Mouse (Mus musculus) neural tube, embryonic 12.5 days (tissue): Measurements from ENCODE around the gene Svbp. TPM values are rescaled to one million over a fixed set of nuclear protein-coding genes. Genes with fewer than 3 reads are reported as not detected.

Source experiments
- ATAC-seq: fragments of 200-750 bp; cut with Nextera tagmentation; 2 replicates; pipeline ENCODE4 v1.8.0; 2017; ENCODE audit warnings: low read depth, mild to moderate bottlenecking, moderate TSS enrichment, moderate library complexity; ENCODE audit not compliant: low FRiP score
- H3K27ac ChIP-seq: fragments of 300-500 bp; sonication (generic); 2 replicates; pipeline ENCODE4 v1.5.1; 2016
- H3K27me3 ChIP-seq: fragments of 300-500 bp; sonication (generic); replicated peaks from 2 replicates; pipeline ENCODE4 v1.6.1; 2016; ENCODE audit warnings: mild to moderate bottlenecking
- H3K36me3 ChIP-seq: fragments of 300-500 bp; sonication (generic); 2 replicates; pipeline ENCODE4 v1.6.1; 2016; ENCODE audit warnings: mild to moderate bottlenecking
- H3K4me1 ChIP-seq: fragments of 300-500 bp; sonication (generic); 2 replicates; pipeline ENCODE4 v1.6.1; 2016
- H3K4me2 ChIP-seq: fragments of 300-500 bp; sonication (generic); replicated peaks from 2 replicates; pipeline ENCODE4 v1.6.1; 2016; ENCODE audit warnings: mild to moderate bottlenecking
- H3K4me3 ChIP-seq: fragments of 300-500 bp; sonication (generic); 2 replicates; pipeline ENCODE4 v1.5.1; 2016
- H3K9ac ChIP-seq: fragments of 300-500 bp; sonication (generic); 2 replicates; pipeline ENCODE4 v1.6.1; 2016; ENCODE audit warnings: mild to moderate bottlenecking
- H3K9me3 ChIP-seq: fragments of 300-500 bp; sonication (generic); 2 replicates; pipeline ENCODE4 v1.6.1; 2016; ENCODE audit warnings: mild to moderate bottlenecking
- WGBS: fragments of 180-500 bp; shearing (Covaris S2); methylation state at CpG from one replicate; pipeline ENCODE4 v1.1.7; 2016; 5-methylcytosine and 5-hydroxymethylcytosine counted together
- polyA plus RNA-seq: library from polyadenylated mRNA; unstranded; fragments of >200 nt; fragmentation: Nextera tagmentation; extraction: Ambion mirVana; gene quantifications from 2 replicates; pipeline ENCODE4 v1.2.1, GENCODE M21; 2016

Svbp gene
- polyA plus RNA-seq, 1 experiment from 2014 or later: 185 TPM

DNA sequence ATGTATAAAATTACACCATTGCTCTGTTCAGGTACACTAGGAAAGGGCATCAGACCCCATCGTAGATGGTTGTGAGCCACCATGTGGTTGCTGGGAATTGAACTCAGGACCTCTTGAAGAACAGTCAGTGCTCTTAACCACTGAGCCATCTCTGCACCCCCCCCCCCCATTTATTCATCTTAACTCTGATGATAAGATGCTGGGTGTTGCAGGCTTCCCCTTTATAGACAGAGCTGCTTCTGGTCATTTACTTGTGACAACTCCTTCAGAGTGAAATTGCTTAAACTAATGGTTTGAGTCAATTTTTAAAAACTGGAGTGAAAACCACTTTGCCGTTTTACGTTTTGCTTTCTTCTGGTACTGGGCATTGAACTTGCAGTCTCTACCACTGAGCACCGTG, 2.3 kb upstream of the Svbp start:
- peaks cover 16% of the 10 kb centered on the region for H3K4me1 ChIP-seq
- H3K4me3 ChIP-seq: no peak overlapping the region
- 0 out of 2 replicates have a peak, but pooled peaks cover 2% of the 10 kb centered on the region for H3K27me3 ChIP-seq
- H3K4me2 ChIP-seq: no peak overlapping the region
- no peak overlapping the region for H3K27ac ChIP-seq
- no peak overlapping the region for H3K9ac ChIP-seq
- no peaks in the 10 kb centered on the region for H3K36me3 ChIP-seq
- WGBS: 91% methylated on average over 4 of the region's 4 CpGs
- H3K9me3 ChIP-seq: no peaks in the 10 kb centered on the region
- ATAC-seq: no peak

- Histone ChIP-seq H3K4me2 (peak overlapping the region; percentile 76), H3K36me3 (peaks cover 3% of the 10 kb centered on the region), H3K9me3 (no peaks in the 10 kb centered on the region), H3K9ac (peak overlapping the region; percentile 68), H3K4me3 (peak overlapping the region; percentile 70), H3K4me1 (peaks cover 19% of the 10 kb centered on the region), H3K27me3 (no peaks in the 10 kb centered on the region), H3K27ac (peak overlapping the region; percentile 21)
- WGBS: 7% methylated on average over 18 of the region's 18 CpGs
- ATAC-seq: 0 out of 2 replicates have a peak, but pooled peaks have one; percentile 1
These were observed 645 bp downstream of the Svbp start for GRCm38 (mm10) chr4:119195582-119196320.

DNA sequence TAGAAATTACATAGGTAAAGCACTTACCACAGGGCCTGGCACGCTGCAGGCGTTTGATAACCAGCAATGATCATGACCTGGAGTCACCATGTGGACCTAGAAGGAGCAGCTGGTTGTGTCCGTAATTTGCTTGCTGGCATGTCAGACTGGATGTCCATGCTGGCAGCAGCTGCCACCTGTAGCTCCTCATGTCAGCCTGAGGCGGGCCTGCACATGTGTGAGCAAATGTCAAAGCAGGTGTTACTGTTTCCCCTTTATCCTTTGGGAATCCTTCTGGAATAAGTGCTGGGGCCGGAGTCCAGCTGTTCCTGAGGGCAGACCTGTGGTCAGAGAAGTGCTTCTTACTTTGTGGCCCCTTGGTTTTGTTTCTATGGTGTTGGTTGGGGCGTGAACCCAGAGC, 3.0 kb downstream of the Svbp start:
- H3K4me2 ChIP-seq: no peak overlapping the region; the same call in 1 of the 2 replicates
- no peak overlapping the region for H3K4me3 ChIP-seq
- H3K36me3 ChIP-seq: peaks cover 16% of the 10 kb centered on the region
- ATAC-seq: no peak
- H3K27me3 ChIP-seq: no peaks in the 10 kb centered on the region
- no peaks in the 10 kb centered on the region for H3K9me3 ChIP-seq
- no peak overlapping the region for H3K27ac ChIP-seq
- WGBS: 85% methylated on average over 6 of the region's 6 CpGs
- H3K9ac ChIP-seq: no peak overlapping the region
- peaks cover 19% of the 10 kb centered on the region for H3K4me1 ChIP-seq

- no peaks in the 10 kb centered on the region for H3K27me3 ChIP-seq
- no peak overlapping the region for H3K9ac ChIP-seq
- H3K4me2 ChIP-seq: no peak overlapping the region
- H3K27ac ChIP-seq: no peak overlapping the region
- ATAC-seq: peak; percentile 57
- peaks cover 11% of the 10 kb centered on the region for H3K4me1 ChIP-seq
- 15% methylated on average over 8 of the region's 8 CpGs for WGBS
- H3K36me3 ChIP-seq: peaks cover 16% of the 10 kb centered on the region
- H3K4me3 ChIP-seq: no peak overlapping the region
- H3K9me3 ChIP-seq: no peaks in the 10 kb centered on the region
These were observed 9.6 kb downstream of the Svbp start for GRCm38 (mm10) chr4:119204672-119205071.

DNA sequence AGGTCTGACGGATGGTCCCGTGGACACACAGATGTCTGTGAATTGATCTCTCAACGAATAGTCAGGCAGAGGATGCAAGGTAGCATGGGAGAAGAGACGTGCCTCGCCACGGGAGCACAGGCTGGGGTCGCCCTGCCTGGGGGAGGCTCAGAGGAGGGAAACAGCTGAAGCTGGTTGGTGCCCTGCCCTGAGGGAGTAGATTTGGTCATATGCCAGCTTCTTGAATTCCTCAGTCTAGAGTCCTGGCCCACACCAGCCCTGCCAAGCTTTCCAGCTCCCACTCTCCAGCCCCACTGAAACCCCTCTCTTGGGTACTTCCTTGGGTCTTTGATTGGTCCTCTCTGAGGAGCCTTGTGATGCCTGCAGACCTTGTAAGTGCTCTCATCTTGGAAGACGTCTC, 21.6 kb downstream of the Svbp start:
- no peaks in the 10 kb centered on the region for H3K27me3 ChIP-seq
- no peaks in the 10 kb centered on the region for H3K9me3 ChIP-seq
- no peak overlapping the region for H3K4me2 ChIP-seq
- H3K4me3 ChIP-seq: no peak overlapping the region
- no peak overlapping the region for H3K27ac ChIP-seq
- H3K4me1 ChIP-seq: no peaks in the 10 kb centered on the region
- WGBS: 78% methylated on average over 8 of the region's 8 CpGs
- no peak for ATAC-seq
- H3K36me3 ChIP-seq: no peaks in the 10 kb centered on the region
- no peak overlapping the region for H3K9ac ChIP-seq

GRCm38 (mm10) chr4:119218169-119218568, 23.1 kb downstream of the Svbp start, which contains the start of gene Tmem269:
Gene Tmem269, minus strand, starts transcription at chr4:119218217.
- no peaks in the 10 kb centered on the region for H3K4me1 ChIP-seq
- H3K27me3 ChIP-seq: no peaks in the 10 kb centered on the region
- H3K9ac ChIP-seq: no peak within 1 kb of the TSS
- no peak within 1 kb of the TSS for H3K4me3 ChIP-seq
- H3K27ac ChIP-seq: no peak within 1 kb of the TSS
- no peak for ATAC-seq
- no peaks in the 10 kb centered on the region for H3K9me3 ChIP-seq
- H3K36me3 ChIP-seq: no peaks in the 10 kb centered on the region
- 11% methylated on average over 11 of the region's 11 CpGs for WGBS
- no peak within 1 kb of the TSS for H3K4me2 ChIP-seq

GRCm38 (mm10) chr4:119223696-119224095, 28.6 kb downstream of the Svbp start:
- no peak overlapping the region for H3K27ac ChIP-seq
- no peaks in the 10 kb centered on the region for H3K4me1 ChIP-seq
- H3K9ac ChIP-seq: no peak overlapping the region
- no peak for ATAC-seq
- no peak overlapping the region for H3K4me3 ChIP-seq
- peaks cover 46% of the 10 kb centered on the region for H3K36me3 ChIP-seq
- 93% methylated on average over 1 of the region's 1 CpGs for WGBS
- H3K4me2 ChIP-seq: no peak overlapping the region
- no peaks in the 10 kb centered on the region for H3K9me3 ChIP-seq
- no peaks in the 10 kb centered on the region for H3K27me3 ChIP-seq

GRCm38 (mm10) chr4:119224534-119224933, 29.4 kb downstream of the Svbp start:
- Histone ChIP-seq H3K9ac (no peak overlapping the region), H3K4me3 (no peak overlapping the region), H3K4me2 (no peak overlapping the region), H3K4me1 (no peaks in the 10 kb centered on the region), H3K27ac (no peak overlapping the region), H3K36me3 (peaks cover 46% of the 10 kb centered on the region), H3K27me3 (no peaks in the 10 kb centered on the region), H3K9me3 (no peaks in the 10 kb centered on the region)
- no peak for ATAC-seq
- 96% methylated on average over 3 of the region's 3 CpGs for WGBS

DNA sequence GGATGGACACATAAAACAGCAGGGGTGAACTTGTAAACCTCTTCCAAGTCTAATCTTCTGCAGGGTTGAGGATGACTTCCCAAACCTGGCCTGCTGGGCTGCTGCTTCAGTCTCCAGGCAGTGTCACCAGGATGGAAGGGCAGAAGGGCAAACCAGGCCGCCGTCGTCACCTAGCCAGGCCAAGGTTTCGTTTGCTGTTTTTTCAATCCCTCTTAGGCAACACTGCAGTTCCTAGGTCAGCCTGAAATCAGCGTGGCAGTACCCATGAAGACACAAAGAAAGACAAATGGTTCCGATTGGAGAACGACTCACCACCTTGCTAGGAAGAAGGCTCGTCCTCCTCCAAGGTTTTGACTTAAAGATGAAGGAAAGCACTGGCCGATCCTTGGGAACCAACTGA, 30.6 kb downstream of the Svbp start:
- no peak overlapping the region for H3K4me2 ChIP-seq
- no peak for ATAC-seq
- 90% methylated on average over 9 of the region's 9 CpGs for WGBS
- H3K27me3 ChIP-seq: no peaks in the 10 kb centered on the region
- H3K9ac ChIP-seq: no peak overlapping the region
- peaks cover 46% of the 10 kb centered on the region for H3K36me3 ChIP-seq
- H3K27ac ChIP-seq: no peak overlapping the region
- no peaks in the 10 kb centered on the region for H3K9me3 ChIP-seq
- no peaks in the 10 kb centered on the region for H3K4me1 ChIP-seq
- H3K4me3 ChIP-seq: no peak overlapping the region

DNA sequence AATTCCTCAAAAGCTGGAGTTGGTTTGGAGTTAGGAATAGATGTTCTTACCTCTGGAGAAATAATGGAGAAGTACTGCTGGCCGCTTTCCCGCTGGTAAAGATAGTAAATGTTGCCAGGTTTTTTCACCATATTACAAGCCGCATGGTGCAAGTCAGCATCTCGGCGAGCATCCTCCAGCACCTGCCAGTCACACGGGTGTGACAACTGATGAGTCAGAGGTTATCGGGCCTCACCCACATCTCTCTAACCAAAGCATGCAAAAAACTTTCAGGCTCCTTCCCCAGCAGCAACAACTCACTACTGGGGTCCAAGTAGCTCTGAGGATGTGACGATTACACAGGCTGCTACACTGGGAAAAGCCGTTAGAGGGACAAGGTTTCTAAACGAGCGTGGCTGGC, 31.6 kb downstream of the Svbp start:
- Histone ChIP-seq H3K9ac (no peak overlapping the region), H3K4me2 (no peak overlapping the region), H3K9me3 (no peaks in the 10 kb centered on the region), H3K4me3 (no peak overlapping the region), H3K36me3 (peaks cover 46% of the 10 kb centered on the region), H3K27me3 (no peaks in the 10 kb centered on the region), H3K4me1 (peaks cover 5% of the 10 kb centered on the region; the same call in 1 of the 2 replicates), H3K27ac (no peak overlapping the region)
- ATAC-seq: no peak
- WGBS: 95% methylated on average over 11 of the region's 11 CpGs

- Histone ChIP-seq H3K9ac (peak within 1 kb of the TSS; percentile 76), H3K4me3 (peak within 1 kb of the TSS; percentile 89), H3K4me1 (peaks cover 6% of the 10 kb centered on the region; the same call in 1 of the 2 replicates), H3K4me2 (peak within 1 kb of the TSS; percentile 92), H3K27me3 (no peaks in the 10 kb centered on the region), H3K27ac (no peak within 1 kb of the TSS; the same call in 1 of the 2 replicates), H3K36me3 (peaks cover 18% of the 10 kb centered on the region), H3K9me3 (no peaks in the 10 kb centered on the region)
- peak; percentile 97 for ATAC-seq
- under 1% methylated on average over 69 of the region's 71 CpGs for WGBS
These were observed 37.5 kb downstream of the Svbp start, which contains the start of the genes AU022252 and P3h1 for GRCm38 (mm10) chr4:119232410-119233255. Gene AU022252, minus strand, starts transcription at chr4:119232712. Gene P3h1, plus strand, starts transcription at chr4:119232915.

- H3K27ac ChIP-seq: no peak overlapping the region
These were observed 38.3 kb downstream of the Svbp start for GRCm38 (mm10) chr4:119233256-119233901.

More at GRCm38 (mm10) chr4:119233256-119233901, 38.3 kb downstream of the Svbp start:
- peaks cover 9% of the 10 kb centered on the region; the same call in 1 of the 2 replicates for H3K4me1 ChIP-seq
- WGBS: under 1% methylated on average over 36 of the region's 36 CpGs
- H3K9ac ChIP-seq: peak overlapping the region; percentile 76
- H3K4me3 ChIP-seq: peak overlapping the region; percentile 89
- no peaks in the 10 kb centered on the region for H3K9me3 ChIP-seq
- no peaks in the 10 kb centered on the region for H3K27me3 ChIP-seq
- H3K36me3 ChIP-seq: peaks cover 14% of the 10 kb centered on the region
- peak; percentile 29 for ATAC-seq
- peak overlapping the region; percentile 92 for H3K4me2 ChIP-seq
